Mouse (Mus musculus) neural tube, embryonic 12.5 days (tissue): ENCODE results near the gene Irf2bpl. TPM values are rescaled to one million over a fixed set of nuclear protein-coding genes. Genes with fewer than 3 reads are reported as not detected.

Experiments used
- ATAC-seq: fragments of 200-750 bp; cut with Nextera tagmentation; 2 replicates; pipeline ENCODE4 v1.8.0; 2017; ENCODE audit warnings: low read depth, mild to moderate bottlenecking, moderate TSS enrichment, moderate library complexity; ENCODE audit not compliant: low FRiP score
- H3K27ac ChIP-seq: fragments of 300-500 bp; sonication (generic); 2 replicates; pipeline ENCODE4 v1.5.1; 2016
- H3K27me3 ChIP-seq: fragments of 300-500 bp; sonication (generic); replicated peaks from 2 replicates; pipeline ENCODE4 v1.6.1; 2016; ENCODE audit warnings: mild to moderate bottlenecking
- H3K36me3 ChIP-seq: fragments of 300-500 bp; sonication (generic); 2 replicates; pipeline ENCODE4 v1.6.1; 2016; ENCODE audit warnings: mild to moderate bottlenecking
- H3K4me1 ChIP-seq: fragments of 300-500 bp; sonication (generic); 2 replicates; pipeline ENCODE4 v1.6.1; 2016
- H3K4me2 ChIP-seq: fragments of 300-500 bp; sonication (generic); replicated peaks from 2 replicates; pipeline ENCODE4 v1.6.1; 2016; ENCODE audit warnings: mild to moderate bottlenecking
- H3K4me3 ChIP-seq: fragments of 300-500 bp; sonication (generic); 2 replicates; pipeline ENCODE4 v1.5.1; 2016
- H3K9ac ChIP-seq: fragments of 300-500 bp; sonication (generic); 2 replicates; pipeline ENCODE4 v1.6.1; 2016; ENCODE audit warnings: mild to moderate bottlenecking
- H3K9me3 ChIP-seq: fragments of 300-500 bp; sonication (generic); 2 replicates; pipeline ENCODE4 v1.6.1; 2016; ENCODE audit warnings: mild to moderate bottlenecking
- WGBS: fragments of 180-500 bp; shearing (Covaris S2); methylation state at CpG from one replicate; pipeline ENCODE4 v1.1.7; 2016; 5-methylcytosine and 5-hydroxymethylcytosine counted together
- polyA plus RNA-seq: library from polyadenylated mRNA; unstranded; fragments of >200 nt; fragmentation: Nextera tagmentation; extraction: Ambion mirVana; gene quantifications from 2 replicates; pipeline ENCODE4 v1.2.1, GENCODE M21; 2016

Gene Irf2bpl
- polyA plus RNA-seq, 1 experiment from 2014 or later: 57.2 TPM

- no peaks in the 10 kb centered on the region for H3K9me3 ChIP-seq
- no peaks in the 10 kb centered on the region for H3K27me3 ChIP-seq
- no peaks in the 10 kb centered on the region for H3K36me3 ChIP-seq
- no peak overlapping the region for H3K9ac ChIP-seq
- H3K4me3 ChIP-seq: no peak overlapping the region
- peaks cover 80% of the 10 kb centered on the region for H3K4me1 ChIP-seq
- WGBS: 20% methylated on average over 7 of the region's 7 CpGs
- no peak for ATAC-seq
- no peak overlapping the region for H3K27ac ChIP-seq
- H3K4me2 ChIP-seq: peak overlapping the region; percentile 60
Observed at GRCm38 (mm10) chr12:86889103-86889644, 4.6 kb upstream of the Irf2bpl start.

- H3K9me3 ChIP-seq: no peaks in the 10 kb centered on the region
- ATAC-seq: no peak
- WGBS: 2% methylated on average over 46 of the region's 47 CpGs
- peak overlapping the region; percentile 52 for H3K9ac ChIP-seq
- peak overlapping the region; percentile 60 for H3K4me2 ChIP-seq
- peak overlapping the region; percentile 59; the same call in 1 of the 2 replicates for H3K27ac ChIP-seq
- H3K4me3 ChIP-seq: peak overlapping the region; percentile 13; the same call in 1 of the 2 replicates
- peaks cover 75% of the 10 kb centered on the region for H3K4me1 ChIP-seq
- no peaks in the 10 kb centered on the region for H3K36me3 ChIP-seq
- no peaks in the 10 kb centered on the region for H3K27me3 ChIP-seq
Observed at GRCm38 (mm10) chr12:86888130-86889069, 3.8 kb upstream of the Irf2bpl start.

GRCm38 (mm10) chr12:86887381-86888129, 3.0 kb upstream of the Irf2bpl start:
- peak overlapping the region; percentile 52 for H3K9ac ChIP-seq

GRCm38 (mm10) chr12:86886446-86886965, 1.9 kb upstream of the Irf2bpl start:
- no peaks in the 10 kb centered on the region for H3K9me3 ChIP-seq
- peaks cover 70% of the 10 kb centered on the region for H3K4me1 ChIP-seq
- 0 out of 2 replicates have a peak, but pooled peaks cover 3% of the 10 kb centered on the region for H3K27me3 ChIP-seq
- H3K4me2 ChIP-seq: no peak overlapping the region
- WGBS: 74% methylated on average over 7 of the region's 7 CpGs
- no peak overlapping the region for H3K9ac ChIP-seq
- no peak overlapping the region for H3K27ac ChIP-seq
- no peak overlapping the region for H3K4me3 ChIP-seq
- H3K36me3 ChIP-seq: no peaks in the 10 kb centered on the region
- no peak for ATAC-seq

More at GRCm38 (mm10) chr12:86887381-86888129, 3.0 kb upstream of the Irf2bpl start:
- no peaks in the 10 kb centered on the region for H3K9me3 ChIP-seq
- WGBS: 40% methylated on average over 14 of the region's 14 CpGs
- H3K4me3 ChIP-seq: no peak overlapping the region
- no peak for ATAC-seq
- no peaks in the 10 kb centered on the region for H3K27me3 ChIP-seq
- H3K27ac ChIP-seq: peak overlapping the region; percentile 59; the same call in 1 of the 2 replicates
- peaks cover 71% of the 10 kb centered on the region for H3K4me1 ChIP-seq
- H3K36me3 ChIP-seq: no peaks in the 10 kb centered on the region
- H3K4me2 ChIP-seq: peak overlapping the region; percentile 60

GRCm38 (mm10) chr12:86885746-86886145, 1.1 kb upstream of the Irf2bpl start:
- 28% methylated on average over 5 of the region's 5 CpGs for whole genome bisulfite sequencing
- no peak overlapping the region for H3K27ac ChIP-seq
- H3K9me3 ChIP-seq: no peaks in the 10 kb centered on the region
- ATAC-seq: no peak
- H3K4me2 ChIP-seq: peak overlapping the region; percentile 87; the same call in 1 of the 2 replicates
- no peak overlapping the region for H3K4me3 ChIP-seq
- H3K27me3 ChIP-seq: 0 out of 2 replicates have a peak, but pooled peaks cover 3% of the 10 kb centered on the region
- no peaks in the 10 kb centered on the region for H3K36me3 ChIP-seq
- H3K4me1 ChIP-seq: peaks cover 62% of the 10 kb centered on the region
- H3K9ac ChIP-seq: no peak overlapping the region

GRCm38 (mm10) chr12:86885336-86885735, 738 bp upstream of the Irf2bpl start:
- peak overlapping the region; percentile 21; the same call in 1 of the 2 replicates for H3K9ac ChIP-seq
- H3K36me3 ChIP-seq: no peaks in the 10 kb centered on the region
- 0 out of 2 replicates have a peak overlapping the region, but pooled peaks have one; percentile 95 for H3K27ac ChIP-seq
- no peaks in the 10 kb centered on the region for H3K9me3 ChIP-seq
- H3K27me3 ChIP-seq: 0 out of 2 replicates have a peak, but pooled peaks cover 3% of the 10 kb centered on the region
- H3K4me1 ChIP-seq: peaks cover 62% of the 10 kb centered on the region
- H3K4me2 ChIP-seq: peak overlapping the region; percentile 87
- no peak for ATAC-seq
- H3K4me3 ChIP-seq: peak overlapping the region; percentile 84
- 9% methylated on average over 6 of the region's 6 CpGs for WGBS

DNA sequence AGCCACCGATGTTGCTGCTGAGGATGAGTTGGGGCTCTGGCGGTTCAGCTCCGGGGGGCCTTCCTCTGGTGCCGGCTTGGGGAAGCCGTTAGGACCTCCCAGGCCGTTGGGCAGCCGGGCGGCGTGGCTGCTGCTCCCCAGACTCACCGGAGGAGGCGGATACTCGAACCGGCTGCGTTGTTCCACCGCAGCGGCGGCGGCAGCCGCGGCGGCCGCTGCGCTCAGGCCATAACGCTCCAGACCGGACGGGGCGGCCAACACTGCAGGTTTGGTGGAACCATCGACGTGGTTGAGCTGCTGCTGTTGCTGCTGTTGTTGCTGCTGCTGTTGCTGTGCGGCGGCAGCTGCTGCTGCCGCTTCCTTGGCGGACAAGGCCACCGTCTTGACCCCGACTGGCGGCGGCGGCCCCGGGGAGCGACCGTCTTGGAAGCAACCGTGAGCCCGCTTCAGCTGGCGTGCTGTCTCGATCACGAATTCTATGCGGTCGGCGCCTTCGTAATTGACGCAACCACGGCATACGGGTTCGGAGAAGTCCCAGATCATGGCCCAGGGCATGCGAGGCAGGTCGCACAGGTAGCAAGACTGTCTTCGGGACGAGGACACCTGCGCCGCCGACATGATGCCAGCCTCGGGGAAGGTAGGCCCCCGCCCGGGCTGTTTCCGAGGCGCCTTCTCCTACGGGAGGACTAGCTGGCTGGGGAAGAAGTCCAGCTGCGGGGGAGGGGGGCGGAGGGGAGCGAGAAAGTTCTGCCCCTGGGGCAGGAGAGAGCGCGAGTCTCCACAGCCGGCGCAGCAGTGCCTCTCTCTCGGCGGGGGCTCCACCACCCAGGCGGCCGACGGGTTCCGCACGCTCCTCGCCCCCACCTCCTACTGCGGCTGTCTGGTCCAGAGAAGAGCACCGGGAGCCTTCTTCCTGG, 1.1 kb downstream of the Irf2bpl start:
- Histone ChIP-seq H3K4me3 (peak overlapping the region; percentile 84), H3K9ac (peak overlapping the region; percentile 96), H3K4me2 (peak overlapping the region; percentile 87), H3K4me1 (peaks cover 60% of the 10 kb centered on the region), H3K9me3 (no peaks in the 10 kb centered on the region), H3K27ac (peak overlapping the region; percentile 95), H3K27me3 (0 out of 2 replicates have a peak, but pooled peaks cover 3% of the 10 kb centered on the region), H3K36me3 (no peaks in the 10 kb centered on the region)
- ATAC-seq: no peak; the same call in 1 of the 2 replicates
- under 1% methylated on average over 83 of the region's 84 CpGs for WGBS

- Histone ChIP-seq H3K36me3 (no peaks in the 10 kb centered on the region), H3K4me2 (peak overlapping the region; percentile 87), H3K4me1 (peaks cover 55% of the 10 kb centered on the region), H3K27ac (peak overlapping the region; percentile 95), H3K9me3 (no peaks in the 10 kb centered on the region), H3K4me3 (peak overlapping the region; percentile 84), H3K9ac (peak overlapping the region; percentile 96), H3K27me3 (0 out of 2 replicates have a peak, but pooled peaks cover 3% of the 10 kb centered on the region)
- ATAC-seq: no peak
- 1% methylated on average over 24 of the region's 24 CpGs for WGBS
Observed at GRCm38 (mm10) chr12:86883019-86883279, 1.6 kb downstream of the Irf2bpl start.

GRCm38 (mm10) chr12:86882279-86883018, 2.1 kb downstream of the Irf2bpl start:
- ATAC-seq: no peak
- peak overlapping the region; percentile 96 for H3K9ac ChIP-seq
- H3K4me3 ChIP-seq: peak overlapping the region; percentile 84
- under 1% methylated on average over 59 of the region's 59 CpGs for WGBS
- no peaks in the 10 kb centered on the region for H3K9me3 ChIP-seq
- H3K27ac ChIP-seq: peak overlapping the region; percentile 95
- peaks cover 51% of the 10 kb centered on the region for H3K4me1 ChIP-seq
- H3K36me3 ChIP-seq: no peaks in the 10 kb centered on the region
- peak overlapping the region; percentile 87 for H3K4me2 ChIP-seq
- 0 out of 2 replicates have a peak, but pooled peaks cover 3% of the 10 kb centered on the region for H3K27me3 ChIP-seq

DNA sequence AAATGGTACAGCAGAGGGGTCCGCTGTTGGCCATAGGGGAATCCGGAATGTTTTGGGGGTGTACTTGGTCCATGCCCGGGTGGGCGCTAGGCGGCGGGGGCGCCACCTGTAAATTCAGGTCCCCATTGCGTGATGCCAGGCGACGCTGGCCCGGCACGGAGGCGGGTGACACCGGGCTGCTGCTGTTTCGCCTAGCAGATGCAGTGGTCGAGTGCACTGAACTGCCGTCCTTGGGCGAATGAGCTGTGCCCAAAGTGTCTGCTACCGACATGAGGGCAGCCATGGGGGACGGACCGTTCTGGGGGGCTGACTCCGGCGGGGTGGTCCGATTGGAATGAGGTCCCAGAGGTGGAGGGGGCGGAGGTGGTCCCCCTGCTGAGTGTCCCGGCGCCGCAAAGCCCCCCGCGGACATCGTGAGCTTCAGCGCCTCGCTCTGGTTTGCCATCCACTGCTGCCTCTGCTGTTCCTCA, 2.8 kb downstream of the Irf2bpl start:
- peak overlapping the region; percentile 11; the same call in 1 of the 2 replicates for H3K27ac ChIP-seq
- peak overlapping the region; percentile 84 for H3K4me3 ChIP-seq
- H3K36me3 ChIP-seq: no peaks in the 10 kb centered on the region
- H3K4me1 ChIP-seq: peaks cover 48% of the 10 kb centered on the region
- peaks cover 3% of the 10 kb centered on the region; the same call in 1 of the 2 replicates for H3K27me3 ChIP-seq
- peak overlapping the region; percentile 87 for H3K4me2 ChIP-seq
- no peak for ATAC-seq
- H3K9me3 ChIP-seq: no peaks in the 10 kb centered on the region
- WGBS: 10% methylated on average over 33 of the region's 33 CpGs
- peak overlapping the region; percentile 96 for H3K9ac ChIP-seq
